Mouse (Mus musculus) MEL (cell line): Measurements from ENCODE around the gene Bdkrb1.

Experiments used
- CTCF ChIP-seq, 3 experiments: IDR thresholded peaks in 2 of 3; conservative IDR thresholded peaks in 1 of 3; 2 replicates each; pipeline ENCODE4 v1.5.1; 2011 to 2012; ENCODE audit warnings: low read length in 3 of 3, low read depth in 2 of 3, mild to moderate bottlenecking in 2 of 3, improper control_type of control experiment in 1 of 3, inconsistent platforms in 1 of 3, mixed read lengths in 1 of 3, moderate library complexity in 1 of 3; ENCODE audit not compliant: control insufficient read depth in 1 of 3, insufficient read depth in 1 of 3, poor library complexity in 1 of 3, severe bottlenecking in 1 of 3
- E2F4 ChIP-seq: IDR thresholded peaks from 2 replicates; pipeline ENCODE4 v1.6.1; 2011; ENCODE audit warnings: low read depth, low read length, improper control_type of control experiment, borderline replicate concordance
- EP300 ChIP-seq, 2 experiments: IDR thresholded peaks; 2 replicates each; pipeline ENCODE4 v1.6.1; 2011; ENCODE audit warnings: improper control_type of control experiment in 2 of 2, low read length in 2 of 2, low read depth in 1 of 2, mild to moderate bottlenecking in 1 of 2
- MAX ChIP-seq: IDR thresholded peaks from 2 replicates; pipeline ENCODE4 v1.6.1; 2011; ENCODE audit warnings: low read length, improper control_type of control experiment
- MEF2A ChIP-seq: IDR thresholded peaks from 2 replicates; pipeline ENCODE4 v1.6.1; 2014; ENCODE audit warnings: low read depth, mild to moderate bottlenecking, inconsistent platforms, low read length, improper control_type of control experiment; ENCODE audit not compliant: poor library complexity, insufficient replicate concordance, severe bottlenecking; ENCODE audit errors: extremely low read depth
- MXI1 ChIP-seq: IDR thresholded peaks from 2 replicates; pipeline ENCODE4 v1.6.1; 2011; ENCODE audit warnings: mild to moderate bottlenecking, low read depth, low read length, improper control_type of control experiment
- NELFE ChIP-seq: IDR thresholded peaks from 2 replicates; pipeline ENCODE4 v1.6.1; 2011; ENCODE audit warnings: low read depth, low read length, improper control_type of control experiment
- ZC3H11A ChIP-seq: IDR thresholded peaks from 2 replicates; pipeline ENCODE4 v1.6.1; 2012; ENCODE audit warnings: low read depth, mild to moderate bottlenecking, inconsistent platforms, low read length, improper control_type of control experiment

DNA sequence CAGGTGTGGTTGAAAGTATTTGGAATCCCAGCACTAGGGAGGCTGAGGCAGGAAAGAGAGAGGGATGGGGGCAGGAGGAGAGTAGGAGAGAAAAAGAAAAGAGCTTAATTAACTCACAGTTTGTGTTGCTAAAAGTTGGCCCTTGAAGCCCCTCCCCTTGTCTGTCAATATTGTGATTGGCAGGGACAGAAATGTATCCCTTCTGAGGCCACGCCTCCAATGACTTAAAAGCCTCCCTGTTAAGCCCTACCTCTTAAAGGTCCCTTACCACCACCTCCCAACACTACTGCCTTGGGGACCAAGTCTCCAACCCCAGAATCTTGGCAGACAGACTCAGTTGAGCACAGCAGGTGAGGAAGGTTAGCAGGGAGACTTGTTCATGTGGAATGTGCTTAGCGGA, 30.3 kb upstream of the Bdkrb1 start:
- no peak for TF ChIP-seq MEF2A
- no peak for TF ChIP-seq NELFE
- TF ChIP-seq CTCF (IDR thresholded peaks at IDR 0.05 in 2 of 3, conservative IDR thresholded peaks at IDR 0.05 in 1 of 3; ENCODE audit: control insufficient read depth in 1 of 3, insufficient read depth in 1 of 3, low read depth in 2 of 3, low read length in 3 of 3, poor library complexity in 1 of 3, severe bottlenecking in 1 of 3), result no peak
- TF ChIP-seq ZC3H11A, result no peak
- TF ChIP-seq EP300 (IDR thresholded peaks at IDR 0.05; ENCODE audit: low read depth in 1 of 2, low read length in 2 of 2), result no peak
- TF ChIP-seq MXI1, result no peak
- TF ChIP-seq E2F4, result no peak
- no peak for TF ChIP-seq MAX
